Mouse (Mus musculus) heart, embryonic 10.5 days (tissue): ENCODE data around the gene Ss18l2. TPM values are rescaled to one million over a fixed set of nuclear protein-coding genes. Genes with fewer than 3 reads are reported as not detected.

ENCODE experiments used
- DNase-seq: peaks from one replicate; pipeline ENCODE4 v3.0.0-alpha.2; 2017; ENCODE audit warnings: low spot score
- H3K27ac ChIP-seq: fragments of 300-500 bp; sonication (generic); 2 replicates; pipeline ENCODE4 v1.5.1; 2016; ENCODE audit warnings: mild to moderate bottlenecking
- H3K27me3 ChIP-seq: fragments of 300-500 bp; sonication (generic); 2 replicates; pipeline ENCODE4 v1.6.1; 2016; ENCODE audit warnings: mild to moderate bottlenecking; ENCODE audit not compliant: poor library complexity, insufficient read depth, severe bottlenecking
- H3K36me3 ChIP-seq: fragments of 300-500 bp; sonication (generic); 2 replicates; pipeline ENCODE4 v1.6.1; 2016; ENCODE audit warnings: mild to moderate bottlenecking, moderate library complexity
- H3K4me1 ChIP-seq: fragments of 300-500 bp; sonication (generic); 2 replicates; pipeline ENCODE4 v1.6.1; 2016; ENCODE audit warnings: mild to moderate bottlenecking
- H3K4me3 ChIP-seq: fragments of 300-500 bp; sonication (generic); 2 replicates; pipeline ENCODE4 v1.5.1; 2016; ENCODE audit warnings: mild to moderate bottlenecking, moderate library complexity
- H3K9me3 ChIP-seq: fragments of 300-500 bp; sonication (generic); 2 replicates; pipeline ENCODE4 v1.6.1; 2016; ENCODE audit warnings: mild to moderate bottlenecking, moderate library complexity
- WGBS: fragments of 180-500 bp; shearing (Covaris S2); methylation state at CpG from one replicate; pipeline ENCODE4 v1.1.7; 2016; 5-methylcytosine and 5-hydroxymethylcytosine counted together
- polyA plus RNA-seq: library from polyadenylated mRNA; unstranded; fragments of >200 nt; fragmentation: Nextera tagmentation; extraction: Ambion mirVana; gene quantifications from 2 replicates; pipeline ENCODE4 v1.2.1, GENCODE M21; 2016

Gene Ss18l2
- polyA plus RNA-seq, 1 experiment from 2014 or later = 115 TPM

GRCm38 (mm10) chr9:121706029-121706675, 4.0 kb upstream of the Ss18l2 start:
- DNase-seq = no peak
- 71% methylated on average over 6 of the region's 6 CpGs for WGBS
- peak overlapping the region; percentile 93; the same call in 1 of the 2 replicates for H3K27ac ChIP-seq
- H3K4me3 ChIP-seq = no peak overlapping the region
- H3K4me1 ChIP-seq = peaks cover 39% of the 10 kb centered on the region
- no peaks in the 10 kb centered on the region for H3K36me3 ChIP-seq
- no peaks in the 10 kb centered on the region for H3K9me3 ChIP-seq
- H3K27me3 ChIP-seq = no peaks in the 10 kb centered on the region; the same call in 1 of the 2 replicates

- no peak for DNase-seq
- 55% methylated on average over 6 of the region's 6 CpGs for WGBS
These were observed 2.3 kb upstream of the Ss18l2 start for GRCm38 (mm10) chr9:121707801-121708200.

GRCm38 (mm10) chr9:121708506-121709486, 1.3 kb upstream of the Ss18l2 start:
- no peaks in the 10 kb centered on the region; the same call in 1 of the 2 replicates for H3K27me3 ChIP-seq
- no peak for DNase-seq
- peaks cover 49% of the 10 kb centered on the region for H3K4me1 ChIP-seq
- no peak overlapping the region for H3K27ac ChIP-seq
- H3K4me3 ChIP-seq = no peak overlapping the region
- no peaks in the 10 kb centered on the region for H3K9me3 ChIP-seq
- peaks cover 18% of the 10 kb centered on the region for H3K36me3 ChIP-seq
- WGBS = 64% methylated on average over 7 of the region's 7 CpGs

More at GRCm38 (mm10) chr9:121707801-121708200, 2.3 kb upstream of the Ss18l2 start:
- H3K36me3 ChIP-seq = peaks cover 8% of the 10 kb centered on the region
- no peaks in the 10 kb centered on the region; the same call in 1 of the 2 replicates for H3K27me3 ChIP-seq
- H3K4me3 ChIP-seq = no peak overlapping the region
- peaks cover 50% of the 10 kb centered on the region for H3K4me1 ChIP-seq
- no peaks in the 10 kb centered on the region for H3K9me3 ChIP-seq
- H3K27ac ChIP-seq = no peak overlapping the region

GRCm38 (mm10) chr9:121710584-121710975, 451 bp downstream of the Ss18l2 start:
- Histone ChIP-seq H3K27me3 (no peaks in the 10 kb centered on the region; the same call in 1 of the 2 replicates), H3K9me3 (no peaks in the 10 kb centered on the region), H3K4me3 (peak overlapping the region; percentile 86), H3K27ac (peak overlapping the region; percentile 95), H3K4me1 (peaks cover 32% of the 10 kb centered on the region), H3K36me3 (peaks cover 19% of the 10 kb centered on the region)
- no peak for DNase-seq
- under 1% methylated on average over 18 of the region's 18 CpGs for WGBS

GRCm38 (mm10) chr9:121717048-121717447, 6.9 kb downstream of the Ss18l2 start:
- Histone ChIP-seq H3K4me1 (peaks cover 17% of the 10 kb centered on the region; the same call in 1 of the 2 replicates), H3K36me3 (peaks cover 31% of the 10 kb centered on the region), H3K27ac (no peak overlapping the region), H3K27me3 (no peaks in the 10 kb centered on the region), H3K9me3 (0 out of 2 replicates have a peak, but pooled peaks cover 2% of the 10 kb centered on the region), H3K4me3 (no peak overlapping the region)
- 77% methylated on average over 2 of the region's 2 CpGs for WGBS
- no peak for DNase-seq

GRCm38 (mm10) chr9:121718070-121718705, 8.1 kb downstream of the Ss18l2 start:
- peaks cover 20% of the 10 kb centered on the region for H3K36me3 ChIP-seq
- 66% methylated on average over 15 of the region's 15 CpGs for WGBS
- no peaks in the 10 kb centered on the region for H3K27me3 ChIP-seq
- H3K27ac ChIP-seq = peak overlapping the region; percentile 98
- 0 out of 2 replicates have a peak, but pooled peaks cover 2% of the 10 kb centered on the region for H3K9me3 ChIP-seq
- DNase-seq = no peak
- H3K4me1 ChIP-seq = peaks cover 15% of the 10 kb centered on the region; the same call in 1 of the 2 replicates
- H3K4me3 ChIP-seq = peak overlapping the region; percentile 94

GRCm38 (mm10) chr9:121718792-121719318, 8.7 kb downstream of the Ss18l2 start, which contains the start of gene Nktr:
Gene Nktr, plus strand, starts transcription at chr9:121719169.
- peak within 1 kb of the TSS; percentile 94 for H3K4me3 ChIP-seq
- peaks cover 13% of the 10 kb centered on the region for H3K36me3 ChIP-seq
- under 1% methylated on average over 61 of the region's 61 CpGs for WGBS
- peaks cover 15% of the 10 kb centered on the region; the same call in 1 of the 2 replicates for H3K4me1 ChIP-seq
- H3K9me3 ChIP-seq = 0 out of 2 replicates have a peak, but pooled peaks cover 2% of the 10 kb centered on the region
- peak; percentile 99 for DNase-seq
- H3K27me3 ChIP-seq = no peaks in the 10 kb centered on the region
- peak within 1 kb of the TSS; percentile 98 for H3K27ac ChIP-seq

- Histone ChIP-seq H3K4me1 (peaks cover 15% of the 10 kb centered on the region; the same call in 1 of the 2 replicates), H3K27ac (peak overlapping the region; percentile 98), H3K36me3 (peaks cover 12% of the 10 kb centered on the region; the same call in 1 of the 2 replicates), H3K9me3 (0 out of 2 replicates have a peak, but pooled peaks cover 2% of the 10 kb centered on the region), H3K27me3 (no peaks in the 10 kb centered on the region), H3K4me3 (peak overlapping the region; percentile 94)
- under 1% methylated on average over 80 of the region's 87 CpGs for WGBS
- no peak for DNase-seq
These were observed 9.5 kb downstream of the Ss18l2 start for GRCm38 (mm10) chr9:121719347-121720331.

- no peaks in the 10 kb centered on the region for H3K4me1 ChIP-seq
These were observed 30.4 kb downstream of the Ss18l2 start for GRCm38 (mm10) chr9:121740490-121740889.

GRCm38 (mm10) chr9:121741168-121741567, 31.0 kb downstream of the Ss18l2 start:
- H3K4me1 ChIP-seq = no peaks in the 10 kb centered on the region
- peaks cover 71% of the 10 kb centered on the region for H3K36me3 ChIP-seq
- no peak for DNase-seq
- no peaks in the 10 kb centered on the region for H3K27me3 ChIP-seq
- no peak overlapping the region for H3K27ac ChIP-seq
- H3K4me3 ChIP-seq = no peak overlapping the region
- H3K9me3 ChIP-seq = no peaks in the 10 kb centered on the region
- 87% methylated on average over 3 of the region's 3 CpGs for WGBS

More at GRCm38 (mm10) chr9:121740490-121740889, 30.4 kb downstream of the Ss18l2 start:
- 86% methylated on average over 6 of the region's 6 CpGs for WGBS
- H3K9me3 ChIP-seq = no peaks in the 10 kb centered on the region
- H3K4me3 ChIP-seq = no peak overlapping the region
- no peak overlapping the region for H3K27ac ChIP-seq
- peaks cover 67% of the 10 kb centered on the region for H3K36me3 ChIP-seq
- no peaks in the 10 kb centered on the region for H3K27me3 ChIP-seq
- DNase-seq = no peak

GRCm38 (mm10) chr9:121744051-121744450, 33.9 kb downstream of the Ss18l2 start:
- Histone ChIP-seq H3K36me3 (peaks cover 90% of the 10 kb centered on the region), H3K27me3 (no peaks in the 10 kb centered on the region), H3K9me3 (no peaks in the 10 kb centered on the region), H3K4me1 (no peaks in the 10 kb centered on the region), H3K4me3 (no peak overlapping the region), H3K27ac (no peak overlapping the region)
- DNase-seq = no peak
- 79% methylated on average over 8 of the region's 8 CpGs for WGBS
